Mouse (Mus musculus) B cell, adult (primary cell): ENCODE data around the gene Ttc28. TPM values are rescaled to one million over a fixed set of nuclear protein-coding genes. Genes with fewer than 3 reads are reported as not detected.

Experiments
- total RNA-seq: library from RNA; stranded (reverse); gene quantifications from 4 replicates; pipeline ENCODE4 v1.2.4, GENCODE M21; 2023; ENCODE audit not compliant: inconsistent age

Ttc28 gene
- total RNA-seq = 24.8 to 30.0 TPM (median 29.0 TPM) in 4 replicates

DNA sequence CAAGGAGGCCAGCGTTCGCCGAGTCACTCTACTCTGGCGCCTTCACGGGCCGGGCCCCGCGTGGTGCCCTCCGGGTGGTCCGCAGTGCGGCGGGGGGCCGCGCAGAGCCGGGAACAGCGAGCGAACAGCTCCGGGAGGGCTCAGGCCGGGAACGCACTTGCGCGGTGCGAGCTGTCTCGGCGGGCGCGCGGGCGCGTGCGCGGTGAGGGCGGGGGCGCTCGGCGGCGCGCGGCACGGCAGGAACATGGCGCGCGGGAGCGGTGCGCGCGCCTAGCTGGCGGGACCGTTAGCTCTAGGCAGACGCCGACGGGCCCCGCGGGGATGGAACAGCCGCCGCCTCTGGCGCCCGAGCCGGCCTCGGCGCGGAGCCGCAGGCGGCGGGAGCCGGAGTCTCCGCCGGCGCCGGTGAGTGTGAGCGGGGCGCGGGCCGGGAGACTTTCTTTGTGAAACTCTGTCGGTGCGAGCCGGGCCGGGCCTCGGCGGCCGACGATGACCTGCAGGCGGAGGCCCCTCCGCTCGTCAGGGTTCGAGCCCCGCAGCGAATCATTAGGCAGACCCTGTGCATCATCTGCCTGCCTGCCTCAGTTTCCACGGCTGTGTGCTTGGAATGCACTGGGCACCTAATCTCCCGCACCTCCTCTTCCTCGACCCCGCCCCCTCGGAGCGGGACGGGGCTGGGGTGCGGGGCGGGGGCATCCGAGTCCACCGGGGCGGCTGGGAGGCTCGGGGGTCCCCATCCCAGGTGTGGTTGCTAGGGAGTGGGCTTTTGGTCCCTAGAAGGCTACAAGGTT, at the start of gene Ttc28:
TSS of gene Ttc28 (plus strand) at position 220 of the 791 bp plus-strand sequence.

DNA sequence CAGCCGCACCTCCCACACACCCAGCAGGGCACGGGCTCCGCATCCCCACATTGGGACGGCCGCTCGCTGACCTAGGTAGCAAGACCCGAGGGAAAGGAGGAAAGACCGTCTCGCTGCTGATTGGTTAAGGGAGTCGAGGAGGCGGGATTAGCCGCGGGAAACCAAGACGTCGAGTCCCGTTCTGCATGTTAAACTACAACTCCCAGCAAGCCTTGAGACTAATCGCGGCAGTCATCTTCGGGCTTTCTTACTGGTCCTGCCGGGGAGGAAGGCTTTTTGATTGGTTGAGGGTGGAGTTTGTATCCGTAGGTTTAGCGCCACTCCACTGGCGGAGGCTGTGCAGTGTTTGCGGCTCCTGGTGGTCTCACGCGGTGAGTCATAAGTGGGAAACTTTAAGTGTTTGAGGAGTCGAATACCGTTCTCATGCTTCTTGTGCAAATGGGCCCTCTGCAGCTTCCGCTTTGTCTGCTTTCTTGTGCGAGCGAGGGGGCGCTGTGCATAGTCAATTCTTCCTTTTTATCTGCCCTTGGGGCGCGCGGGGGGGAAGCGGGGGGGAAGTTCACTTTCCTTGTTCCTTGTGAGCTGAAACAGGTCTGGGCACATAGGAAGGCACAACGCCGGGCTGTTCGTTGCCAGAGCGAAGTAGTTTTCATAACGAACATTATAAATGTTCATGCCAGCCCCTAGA, 39.8 kb upstream of the Ttc28 start, which contains the start of the genes Hscb and Chek2:
TSS of gene Hscb (minus strand) at position 100 of the 688 bp plus-strand sequence.
TSS of gene Chek2 (plus strand) at position 302 of the 688 bp plus-strand sequence.

DNA sequence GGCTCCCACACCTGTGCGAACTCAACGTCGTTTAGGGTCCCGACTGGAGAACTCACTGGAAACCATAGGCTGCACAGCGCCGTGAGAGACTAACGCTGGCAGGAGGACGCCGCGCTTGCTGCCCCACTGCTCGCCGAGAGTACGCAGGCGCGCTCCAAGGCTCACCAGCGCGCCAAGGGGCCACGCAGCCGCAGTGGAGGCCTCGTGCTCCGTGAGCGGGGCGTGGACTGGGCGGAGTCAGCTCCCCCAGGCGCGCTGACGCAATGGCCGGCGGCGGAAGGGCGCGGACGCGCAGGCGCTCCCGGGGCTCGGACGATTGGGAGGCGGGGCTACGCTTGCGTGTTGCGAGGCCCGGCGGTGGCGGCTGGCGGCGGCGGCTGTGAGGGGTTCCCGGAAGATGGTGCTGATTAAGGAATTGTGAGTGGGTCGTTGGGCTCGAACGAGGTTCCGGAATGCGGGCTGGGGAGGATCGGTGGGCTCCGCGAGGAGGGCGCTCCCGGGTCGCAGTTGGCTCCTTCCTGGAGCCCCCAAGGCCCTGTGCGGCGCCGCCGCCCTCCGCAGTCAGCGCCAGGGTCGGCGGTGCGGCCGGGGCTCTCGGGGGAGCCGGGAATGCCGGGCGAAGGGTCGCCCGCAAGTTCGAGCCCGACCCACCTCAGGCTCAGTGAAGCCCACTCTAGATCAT, 451.0 kb downstream of the Ttc28 start, which contains the start of gene Pitpnb:
TSS of gene Pitpnb (plus strand) at position 347 of the 682 bp plus-strand sequence.

Other genes with a start within 250 kb of the Ttc28 start
- gene Noc4l, start 226.4 kb upstream of the Ttc28 start, total RNA-seq = 73.1 to 76.6 TPM (median 74.5 TPM) in 4 replicates
- gene Ddx51, start 226.4 kb upstream of the Ttc28 start, total RNA-seq = 63.2 to 76.4 TPM (median 74.8 TPM) in 4 replicates
- gene Ep400, start 109.1 kb upstream of the Ttc28 start, total RNA-seq = 209 to 234 TPM (median 216 TPM) in 4 replicates
- gene Pus1, start 99.1 kb upstream of the Ttc28 start, total RNA-seq = 31.3 to 38.9 TPM (median 36.5 TPM) in 4 replicates
- 44.5 to 55.9 TPM (median 52.9 TPM) in 4 replicates for gene Ulk1, start 69.7 kb upstream of the Ttc28 start, total RNA-seq
- gene Hscb, start 40.0 kb upstream of the Ttc28 start, total RNA-seq = 21.2 to 25.5 TPM (median 23.0 TPM) in 4 replicates
- gene Chek2, start 39.8 kb upstream of the Ttc28 start, total RNA-seq = 9.6 to 14.5 TPM (median 12.0 TPM) in 4 replicates